Mouse (Mus musculus): ENCODE measurements around the gene Gopc. TPM values are rescaled to one million over a fixed set of nuclear protein-coding genes. Genes with fewer than 3 reads are reported as not detected.

Gene Gopc
- total RNA-seq (2021): 10 to 100 TPM; 17.8 to 18.5 TPM
- long read RNA-seq, experiment 1, full-length matches to known transcripts: 26 of 32 reads
- long read RNA-seq, experiment 1, partial matches to known transcripts: 3 of 32 reads
- long read RNA-seq, experiment 1, other reads (novel, unspliced or antisense): 3 of 32 reads
- long read RNA-seq, experiment 2, full-length matches to known transcripts: 41 of 43 reads
- long read RNA-seq, experiment 2, partial matches to known transcripts: 0 of 43 reads
- long read RNA-seq, experiment 2, other reads (novel, unspliced or antisense): 2 of 43 reads

- intact Hi-C loops (cut with DNase I): loop anchor here (2.0 to 5.0 kb wide), 4 partner anchors 35 to 280 kb away; partner anchors contain the start of genes Dcbld1 and Nus1
- peak; percentile 98 to 99 for DNase-seq
Observed at GRCm38 (mm10) chr10:52381845-52382591, at the start of gene Gopc. Gene Gopc, minus strand, starts transcription at chr10:52382124.

GRCm38 (mm10) chr10:52430953-52431352 is 49.0 kb upstream of the Gopc start:
- intact Hi-C loops (cut with DNase I): no loop called here
- DNase-seq: no peak

- intact Hi-C loops (cut with DNase I): no loop called here
- no peak for DNase-seq
Observed at GRCm38 (mm10) chr10:52427634-52428415, 45.9 kb upstream of the Gopc start.

- intact Hi-C loops (cut with DNase I): no loop called here
- DNase-seq: no peak
Observed at GRCm38 (mm10) chr10:52426314-52426980, 44.5 kb upstream of the Gopc start.

- intact Hi-C loops (cut with DNase I): no loop called here
- DNase-seq: no peak
Observed at GRCm38 (mm10) chr10:52423097-52423496, 41.2 kb upstream of the Gopc start.

GRCm38 (mm10) chr10:52421716-52422115 is 39.8 kb upstream of the Gopc start:
- DNase-seq: no peak
- intact Hi-C loops (cut with DNase I): no loop called here

- intact Hi-C loops (cut with DNase I): no loop called here
- no peak for DNase-seq
Observed at GRCm38 (mm10) chr10:52420526-52420925, 38.6 kb upstream of the Gopc start.

- DNase-seq: no peak
- intact Hi-C loops (cut with DNase I): loop anchor here (5.0 kb wide), 1 partner anchor 37 kb away; the partner anchor contains the start of gene Gopc
Observed at GRCm38 (mm10) chr10:52419402-52419801, 37.5 kb upstream of the Gopc start.

GRCm38 (mm10) chr10:52418931-52419330 is 37.0 kb upstream of the Gopc start:
- intact Hi-C loops (cut with DNase I): loop anchor here (5.0 kb wide), 1 partner anchor 37 kb away; the partner anchor contains the start of gene Gopc
- DNase-seq: no peak

- intact Hi-C loops (cut with DNase I): loop anchor here (2.0 to 5.0 kb wide), 2 partner anchors 27 to 36 kb away; partner anchors contain the start of gene Gopc
- DNase-seq: no peak
Observed at GRCm38 (mm10) chr10:52417998-52418860, 36.3 kb upstream of the Gopc start.

- peak; percentile 97 for DNase-seq
- intact Hi-C loops (cut with DNase I): loop anchor here (2.0 to 5.0 kb wide), 2 partner anchors 27 to 35 kb away; partner anchors contain the start of gene Gopc
Observed at GRCm38 (mm10) chr10:52417299-52417997, 35.5 kb upstream of the Gopc start, which contains the start of gene Nus1. Gene Nus1, plus strand, starts transcription at chr10:52417547.

GRCm38 (mm10) chr10:52416458-52416857 is 34.5 kb upstream of the Gopc start:
- intact Hi-C loops (cut with DNase I): loop anchor here (2.0 to 5.0 kb wide), 2 partner anchors 26 to 34 kb away; partner anchors contain the start of gene Gopc
- no peak for DNase-seq

GRCm38 (mm10) chr10:52415020-52415419 is 33.1 kb upstream of the Gopc start:
- intact Hi-C loops (cut with DNase I): loop anchor here (5.0 kb wide), 1 partner anchor 33 kb away; the partner anchor contains the start of gene Gopc
- DNase-seq: no peak

- no peak for DNase-seq
- intact Hi-C loops (cut with DNase I): no loop called here
Observed at GRCm38 (mm10) chr10:52407526-52407925, 25.6 kb upstream of the Gopc start.

- no peak for DNase-seq
- intact Hi-C loops (cut with DNase I): no loop called here
Observed at GRCm38 (mm10) chr10:52405160-52405559, 23.2 kb upstream of the Gopc start.

GRCm38 (mm10) chr10:52399722-52400121 is 17.8 kb upstream of the Gopc start:
- intact Hi-C loops (cut with DNase I): no loop called here
- DNase-seq: no peak

GRCm38 (mm10) chr10:52398715-52399114 is 16.8 kb upstream of the Gopc start:
- DNase-seq: no peak
- intact Hi-C loops (cut with DNase I): no loop called here

- intact Hi-C loops (cut with DNase I): no loop called here
Observed at GRCm38 (mm10) chr10:52396647-52397046, 14.7 kb upstream of the Gopc start.

More at GRCm38 (mm10) chr10:52396647-52397046, 14.7 kb upstream of the Gopc start:
- DNase-seq: no peak

All from heart, postnatal 14 days (tissue).